Mouse (Mus musculus): ENCODE data around the gene Id3. TPM values are rescaled to one million over a fixed set of nuclear protein-coding genes. Genes with fewer than 3 reads are reported as not detected.
"Not testable (repeated sequence)": the region's sequence is repeated elsewhere in the genome, so short reads cannot be mapped to it uniquely, and the experiment has no call there.

Id3 gene
- total RNA-seq (2021), result 10 to 100 TPM; 51.3 to 59.3 TPM
- long read RNA-seq, experiment 1, transcript Id3-201 (3 exons, 1,278 nt), result major isoform, 56 of 64 reads
- long read RNA-seq, experiment 1, partial matches to known transcripts, result 0 of 64 reads
- long read RNA-seq, experiment 1, other reads (novel, unspliced or antisense), result 6 of 64 reads
- long read RNA-seq, experiment 2, transcript Id3-201 (3 exons, 1,278 nt), result major isoform, 71 of 76 reads
- long read RNA-seq, experiment 2, partial matches to known transcripts, result 0 of 76 reads
- long read RNA-seq, experiment 2, other reads (novel, unspliced or antisense), result 4 of 76 reads

GRCm38 (mm10) chr4:136143193-136143976 lies at the start of gene Id3:
TSS of gene Id3 (plus strand) at chr4:136143497.
- peak; percentile 92 to 94 for DNase-seq (ENCODE audit: low spot score in 2 of 2)

GRCm38 (mm10) chr4:136094519-136095219 lies 48.6 kb upstream of the Id3 start:
- DNase-seq (ENCODE audit: low spot score in 2 of 2), result peak in 1 of 2 experiments; percentile 51

GRCm38 (mm10) chr4:136095490-136096105 lies 47.7 kb upstream of the Id3 start:
- DNase-seq (ENCODE audit: low spot score in 2 of 2), result no peak

GRCm38 (mm10) chr4:136096446-136097113 lies 46.7 kb upstream of the Id3 start:
- DNase-seq (ENCODE audit: low spot score in 2 of 2), result no peak

- DNase-seq (ENCODE audit: low spot score in 2 of 2), result no peak
Measured at GRCm38 (mm10) chr4:136098446-136098845, 44.9 kb upstream of the Id3 start.

- DNase-seq (ENCODE audit: low spot score in 2 of 2), result no peak
Measured at GRCm38 (mm10) chr4:136100396-136101070, 42.8 kb upstream of the Id3 start.

GRCm38 (mm10) chr4:136101753-136102152 lies 41.5 kb upstream of the Id3 start:
- DNase-seq (ENCODE audit: low spot score in 2 of 2), result not testable (repeated sequence)

GRCm38 (mm10) chr4:136104590-136105337 lies 38.5 kb upstream of the Id3 start:
- no peak for DNase-seq (ENCODE audit: low spot score in 2 of 2)

GRCm38 (mm10) chr4:136106880-136107301 lies 36.4 kb upstream of the Id3 start:
- DNase-seq (ENCODE audit: low spot score in 2 of 2), result no peak

- no peak for DNase-seq (ENCODE audit: low spot score in 2 of 2)
Measured at GRCm38 (mm10) chr4:136109153-136109552, 34.1 kb upstream of the Id3 start.

GRCm38 (mm10) chr4:136109941-136110900 lies 33.1 kb upstream of the Id3 start:
- no peak for DNase-seq (ENCODE audit: low spot score in 2 of 2)

GRCm38 (mm10) chr4:136112344-136112743 lies 31.0 kb upstream of the Id3 start:
- no peak for DNase-seq (ENCODE audit: low spot score in 2 of 2)

- DNase-seq (ENCODE audit: low spot score in 2 of 2), result no peak
Measured at GRCm38 (mm10) chr4:136114747-136115146, 28.6 kb upstream of the Id3 start.

- DNase-seq (ENCODE audit: low spot score in 2 of 2), result peak in 1 of 2 experiments; percentile 39
Measured at GRCm38 (mm10) chr4:136117022-136117421, 26.3 kb upstream of the Id3 start.

- peak in 1 of 2 experiments; percentile 47 for DNase-seq (ENCODE audit: low spot score in 2 of 2)
Measured at GRCm38 (mm10) chr4:136120041-136120440, 23.3 kb upstream of the Id3 start.

- DNase-seq (ENCODE audit: low spot score in 2 of 2), result no peak
Measured at GRCm38 (mm10) chr4:136121158-136121557, 22.1 kb upstream of the Id3 start.

- no peak for DNase-seq (ENCODE audit: low spot score in 2 of 2)
Measured at GRCm38 (mm10) chr4:136121844-136122468, 21.3 kb upstream of the Id3 start.
